Mouse (Mus musculus) heart, embryonic 10.5 days (tissue): ENCODE results near the gene Ak6. TPM values are rescaled to one million over a fixed set of nuclear protein-coding genes. Genes with fewer than 3 reads are reported as not detected.

ENCODE experiments used
- DNase-seq: peaks from one replicate; pipeline ENCODE4 v3.0.0-alpha.2; 2017; ENCODE audit warnings: low spot score
- H3K27ac ChIP-seq: fragments of 300-500 bp; sonication (generic); 2 replicates; pipeline ENCODE4 v1.5.1; 2016; ENCODE audit warnings: mild to moderate bottlenecking
- H3K27me3 ChIP-seq: fragments of 300-500 bp; sonication (generic); 2 replicates; pipeline ENCODE4 v1.6.1; 2016; ENCODE audit warnings: mild to moderate bottlenecking; ENCODE audit not compliant: poor library complexity, insufficient read depth, severe bottlenecking
- H3K36me3 ChIP-seq: fragments of 300-500 bp; sonication (generic); 2 replicates; pipeline ENCODE4 v1.6.1; 2016; ENCODE audit warnings: mild to moderate bottlenecking, moderate library complexity
- H3K4me1 ChIP-seq: fragments of 300-500 bp; sonication (generic); 2 replicates; pipeline ENCODE4 v1.6.1; 2016; ENCODE audit warnings: mild to moderate bottlenecking
- H3K4me3 ChIP-seq: fragments of 300-500 bp; sonication (generic); 2 replicates; pipeline ENCODE4 v1.5.1; 2016; ENCODE audit warnings: mild to moderate bottlenecking, moderate library complexity
- H3K9me3 ChIP-seq: fragments of 300-500 bp; sonication (generic); 2 replicates; pipeline ENCODE4 v1.6.1; 2016; ENCODE audit warnings: mild to moderate bottlenecking, moderate library complexity
- WGBS: fragments of 180-500 bp; shearing (Covaris S2); methylation state at CpG from one replicate; pipeline ENCODE4 v1.1.7; 2016; 5-methylcytosine and 5-hydroxymethylcytosine counted together
- polyA plus RNA-seq: library from polyadenylated mRNA; unstranded; fragments of >200 nt; fragmentation: Nextera tagmentation; extraction: Ambion mirVana; gene quantifications from 2 replicates; pipeline ENCODE4 v1.2.1, GENCODE M21; 2016

Ak6 gene
- 271 and 304 TPM in 2 replicates for polyA plus RNA-seq

- Histone ChIP-seq H3K4me3 (peak within 1 kb of the TSS; percentile 86), H3K9me3 (no peaks in the 10 kb centered on the region), H3K36me3 (peaks cover 22% of the 10 kb centered on the region), H3K27me3 (no peaks in the 10 kb centered on the region), H3K4me1 (peaks cover 7% of the 10 kb centered on the region), H3K27ac (peak within 1 kb of the TSS; percentile 99)
- DNase-seq: peak; percentile 95
- under 1% methylated on average over 72 of the region's 73 CpGs for WGBS
These were observed at the start of gene Ak6, which contains the start of gene Rad17 for GRCm38 (mm10) chr13:100650550-100651438. TSS of gene Ak6 (plus strand) at chr13:100650979. TSS of gene Rad17 (minus strand) at chr13:100651051.

- Histone ChIP-seq H3K27me3 (no peaks in the 10 kb centered on the region), H3K4me3 (peak overlapping the region; percentile 31; the same call in 1 of the 2 replicates), H3K27ac (no peak overlapping the region; the same call in 1 of the 2 replicates), H3K9me3 (no peaks in the 10 kb centered on the region), H3K36me3 (no peaks in the 10 kb centered on the region), H3K4me1 (no peaks in the 10 kb centered on the region)
- 33% methylated on average over 8 of the region's 8 CpGs for WGBS
- DNase-seq: peak; percentile 72
These were observed 49.7 kb upstream of the Ak6 start for GRCm38 (mm10) chr13:100601034-100601433.

- WGBS: 78% methylated on average over 5 of the region's 5 CpGs
- Histone ChIP-seq H3K4me1 (no peaks in the 10 kb centered on the region), H3K36me3 (no peaks in the 10 kb centered on the region), H3K4me3 (no peak overlapping the region), H3K9me3 (no peaks in the 10 kb centered on the region), H3K27ac (no peak overlapping the region), H3K27me3 (no peaks in the 10 kb centered on the region)
- peak; percentile 72 for DNase-seq
These were observed 48.4 kb upstream of the Ak6 start for GRCm38 (mm10) chr13:100602239-100602902.

GRCm38 (mm10) chr13:100603031-100603737 is 47.6 kb upstream of the Ak6 start:
- 0 out of 2 replicates have a peak, but pooled peaks cover 2% of the 10 kb centered on the region for H3K9me3 ChIP-seq
- no peak overlapping the region for H3K27ac ChIP-seq
- H3K36me3 ChIP-seq: 0 out of 2 replicates have a peak, but pooled peaks cover 2% of the 10 kb centered on the region
- no peak overlapping the region for H3K4me3 ChIP-seq
- 86% methylated on average over 10 of the region's 10 CpGs for WGBS
- DNase-seq: peak; percentile 70
- no peaks in the 10 kb centered on the region for H3K27me3 ChIP-seq
- H3K4me1 ChIP-seq: no peaks in the 10 kb centered on the region

GRCm38 (mm10) chr13:100603738-100604095 is 47.1 kb upstream of the Ak6 start:
- Histone ChIP-seq H3K4me3 (no peak overlapping the region), H3K36me3 (0 out of 2 replicates have a peak, but pooled peaks cover 2% of the 10 kb centered on the region), H3K9me3 (0 out of 2 replicates have a peak, but pooled peaks cover 2% of the 10 kb centered on the region), H3K27me3 (no peaks in the 10 kb centered on the region), H3K4me1 (no peaks in the 10 kb centered on the region), H3K27ac (no peak overlapping the region)
- DNase-seq: peak; percentile 71
- 86% methylated on average over 11 of the region's 11 CpGs for WGBS

- 58% methylated on average over 1 of the region's 1 CpGs for WGBS
- Histone ChIP-seq H3K4me1 (no peaks in the 10 kb centered on the region), H3K9me3 (0 out of 2 replicates have a peak, but pooled peaks cover 2% of the 10 kb centered on the region), H3K27me3 (no peaks in the 10 kb centered on the region), H3K27ac (no peak overlapping the region), H3K4me3 (no peak overlapping the region), H3K36me3 (0 out of 2 replicates have a peak, but pooled peaks cover 2% of the 10 kb centered on the region)
- DNase-seq: no peak
These were observed 44.9 kb upstream of the Ak6 start for GRCm38 (mm10) chr13:100605845-100606244.

- H3K27me3 ChIP-seq: no peaks in the 10 kb centered on the region
- no peak overlapping the region for H3K4me3 ChIP-seq
- H3K36me3 ChIP-seq: peaks cover 7% of the 10 kb centered on the region
- 0 out of 2 replicates have a peak, but pooled peaks cover 2% of the 10 kb centered on the region for H3K9me3 ChIP-seq
- DNase-seq: peak; percentile 67
- 84% methylated on average over 8 of the region's 8 CpGs for WGBS
- H3K4me1 ChIP-seq: no peaks in the 10 kb centered on the region
- H3K27ac ChIP-seq: no peak overlapping the region
These were observed 43.0 kb upstream of the Ak6 start for GRCm38 (mm10) chr13:100607756-100608155.

- H3K27ac ChIP-seq: no peak overlapping the region
- H3K4me1 ChIP-seq: no peaks in the 10 kb centered on the region
- peaks cover 4% of the 10 kb centered on the region; the same call in 1 of the 2 replicates for H3K27me3 ChIP-seq
- peak; percentile 53 for DNase-seq
- 76% methylated on average over 13 of the region's 13 CpGs for WGBS
- H3K36me3 ChIP-seq: peaks cover 7% of the 10 kb centered on the region
- no peak overlapping the region for H3K4me3 ChIP-seq
- 0 out of 2 replicates have a peak, but pooled peaks cover 2% of the 10 kb centered on the region for H3K9me3 ChIP-seq
These were observed 39.5 kb upstream of the Ak6 start for GRCm38 (mm10) chr13:100611266-100611665.

- H3K27ac ChIP-seq: no peak overlapping the region
- H3K4me3 ChIP-seq: no peak overlapping the region
- peak; percentile 58 for DNase-seq
- H3K36me3 ChIP-seq: peaks cover 7% of the 10 kb centered on the region
- peaks cover 5% of the 10 kb centered on the region; the same call in 1 of the 2 replicates for H3K4me1 ChIP-seq
- WGBS: 90% methylated on average over 10 of the region's 10 CpGs
- H3K9me3 ChIP-seq: 0 out of 2 replicates have a peak, but pooled peaks cover 2% of the 10 kb centered on the region
- peaks cover 11% of the 10 kb centered on the region for H3K27me3 ChIP-seq
These were observed 38.5 kb upstream of the Ak6 start for GRCm38 (mm10) chr13:100612251-100612650.

- DNase-seq: no peak
- Histone ChIP-seq H3K36me3 (peaks cover 10% of the 10 kb centered on the region), H3K4me1 (peaks cover 5% of the 10 kb centered on the region; the same call in 1 of the 2 replicates), H3K9me3 (no peaks in the 10 kb centered on the region), H3K27ac (no peak overlapping the region), H3K4me3 (no peak overlapping the region), H3K27me3 (peaks cover 18% of the 10 kb centered on the region)
- WGBS: 51% methylated on average over 2 of the region's 2 CpGs
These were observed 37.9 kb upstream of the Ak6 start for GRCm38 (mm10) chr13:100612903-100613302.

GRCm38 (mm10) chr13:100616181-100617087 is 34.3 kb upstream of the Ak6 start, which contains the start of gene Marveld2:
TSS of gene Marveld2 (minus strand) at chr13:100616971.
- WGBS: 2% methylated on average over 77 of the region's 77 CpGs

More at GRCm38 (mm10) chr13:100616181-100617087, 34.3 kb upstream of the Ak6 start, which contains the start of gene Marveld2:
- H3K27me3 ChIP-seq: peaks cover 18% of the 10 kb centered on the region
- no peaks in the 10 kb centered on the region for H3K9me3 ChIP-seq
- peaks cover 37% of the 10 kb centered on the region for H3K36me3 ChIP-seq
- H3K27ac ChIP-seq: peak within 1 kb of the TSS; percentile 83
- H3K4me1 ChIP-seq: peaks cover 5% of the 10 kb centered on the region; the same call in 1 of the 2 replicates
- DNase-seq: peak; percentile 75
- H3K4me3 ChIP-seq: peak within 1 kb of the TSS; percentile 85
